Mouse (Mus musculus) frontal cortex, adult (tissue): ENCODE results near the gene Rgs19.

ENCODE experiments used
- ATAC-seq: cut with Nextera tagmentation; 2 replicates; pipeline ENCODE4 v1.9.2; 2017; ENCODE audit warnings: mild to moderate bottlenecking, moderate library complexity, mixed read lengths; ENCODE audit not compliant: low TSS enrichment

The Rgs19 gene

DNA sequence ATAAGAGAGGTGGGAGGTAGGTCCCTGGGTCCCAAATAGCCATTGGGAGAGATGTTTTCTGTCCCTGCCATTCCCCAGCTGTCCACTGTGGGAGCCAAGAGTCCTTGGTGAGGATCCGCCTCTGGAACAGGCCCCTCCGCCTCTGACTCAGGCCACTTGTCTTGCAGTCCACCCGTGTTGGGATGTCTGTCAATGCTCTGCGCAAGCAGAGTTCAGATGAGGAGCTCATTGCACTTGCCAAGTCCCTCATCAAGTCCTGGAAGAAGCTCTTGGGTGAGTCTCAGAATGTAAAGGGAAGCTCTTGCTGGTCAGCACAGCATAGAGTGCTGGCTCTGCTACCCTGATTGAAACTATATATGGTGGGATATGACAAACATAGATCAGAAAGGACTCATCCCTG lies 10.4 kb downstream of the Rgs19 start:
- no peak for ATAC-seq

DNA sequence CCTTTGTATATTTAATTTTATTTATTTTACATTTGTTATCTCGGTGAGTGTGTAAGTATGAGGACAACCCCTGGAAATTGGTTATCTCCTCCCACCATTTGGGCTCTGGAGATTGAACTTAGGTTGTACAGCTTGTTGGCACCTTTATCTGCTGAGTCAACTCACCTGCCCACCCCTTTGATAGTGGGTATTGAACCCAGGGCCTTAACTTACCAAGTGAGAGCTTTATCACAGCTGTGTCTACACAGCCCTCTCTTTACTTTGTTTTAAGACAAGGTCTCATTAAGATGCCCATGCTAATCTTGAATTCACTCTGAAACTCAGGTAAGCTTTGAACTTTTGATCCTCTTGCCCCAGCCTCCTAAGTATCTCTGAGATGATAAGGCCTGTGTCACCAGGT lies 11.8 kb downstream of the Rgs19 start:
- ATAC-seq = no peak

DNA sequence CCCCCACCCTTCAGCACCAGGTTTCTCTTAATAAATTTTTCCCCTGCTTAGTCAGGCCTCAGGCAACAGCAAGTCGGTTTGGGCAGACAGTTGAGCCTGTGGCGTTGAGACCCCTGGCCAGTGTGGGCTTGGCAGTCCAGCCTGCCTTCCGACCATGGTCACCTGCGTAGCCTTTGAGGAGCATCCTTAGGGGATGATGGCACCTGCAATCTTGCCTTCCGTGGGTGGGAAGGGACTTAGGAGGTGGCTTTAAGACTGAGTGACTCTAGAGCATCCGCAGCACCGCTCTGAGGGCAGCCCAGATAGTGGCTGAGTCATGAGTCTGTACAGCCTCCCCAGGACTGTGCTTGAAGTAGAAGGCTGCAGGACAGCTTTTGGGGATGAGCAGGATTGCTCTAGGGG lies 13.1 kb downstream of the Rgs19 start:
- peak; percentile 42 for ATAC-seq

DNA sequence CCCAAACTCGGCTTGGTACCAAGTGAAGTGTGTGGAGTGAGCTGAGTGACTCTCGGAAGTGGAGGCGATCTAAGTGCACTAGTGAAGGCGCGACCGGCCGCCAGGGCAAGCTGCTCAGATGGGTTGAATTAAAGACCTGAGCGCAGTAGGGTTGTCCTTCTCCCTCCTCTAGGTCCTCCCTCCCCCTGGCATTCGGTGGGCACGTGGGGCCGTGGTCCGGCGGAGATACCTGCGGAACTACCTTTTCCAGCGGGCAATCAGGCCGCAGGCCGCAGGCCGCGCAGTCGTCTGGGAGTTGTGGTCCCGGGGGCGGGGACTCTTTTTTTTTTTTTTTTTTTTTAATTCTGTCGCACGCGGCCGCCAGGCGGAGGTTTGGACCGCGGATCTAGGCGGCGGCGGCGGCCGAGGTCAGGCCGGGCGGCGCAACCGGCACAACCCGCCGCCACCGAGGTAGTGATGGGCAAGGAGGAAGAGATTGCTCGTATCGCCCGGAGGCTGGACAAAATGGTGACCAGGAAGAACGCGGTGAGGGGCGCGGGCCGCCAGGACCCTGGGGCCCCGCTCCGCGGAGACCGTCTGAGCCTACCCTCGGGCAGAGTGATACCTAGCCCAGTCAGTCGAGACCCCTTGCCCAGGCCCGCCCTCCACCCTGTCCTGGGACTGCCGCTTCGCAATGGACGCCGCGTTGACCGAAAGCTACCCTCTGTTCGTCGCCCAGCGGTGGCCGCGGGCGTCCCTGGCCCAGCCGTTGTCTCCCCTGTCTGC lies 13.6 kb downstream of the Rgs19 start, which contains the start of gene Tcea2:
TSS of gene Tcea2 (plus strand) at position 360 of the 765 bp plus-strand sequence.
- peak; percentile 35 for ATAC-seq

DNA sequence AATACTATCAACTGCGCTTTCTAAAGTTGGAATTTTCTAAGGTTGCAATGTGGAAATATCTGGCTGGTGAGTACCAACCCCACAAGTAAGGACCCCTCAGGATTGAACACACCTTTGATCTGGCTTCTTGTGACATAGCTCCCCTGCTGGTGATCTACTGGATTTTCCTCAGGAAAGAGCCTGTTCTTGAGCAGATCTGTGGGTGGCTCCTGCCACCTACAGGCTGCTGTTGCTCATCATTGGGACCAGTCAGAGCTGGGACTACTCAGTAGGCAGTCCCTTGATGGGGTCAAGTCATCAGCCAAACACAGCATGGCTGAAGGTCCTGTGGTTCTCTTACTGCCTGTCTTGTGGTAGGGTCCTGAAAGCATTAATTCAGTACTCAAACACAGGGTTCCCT lies 15.0 kb downstream of the Rgs19 start:
- ATAC-seq = peak; percentile 72

DNA sequence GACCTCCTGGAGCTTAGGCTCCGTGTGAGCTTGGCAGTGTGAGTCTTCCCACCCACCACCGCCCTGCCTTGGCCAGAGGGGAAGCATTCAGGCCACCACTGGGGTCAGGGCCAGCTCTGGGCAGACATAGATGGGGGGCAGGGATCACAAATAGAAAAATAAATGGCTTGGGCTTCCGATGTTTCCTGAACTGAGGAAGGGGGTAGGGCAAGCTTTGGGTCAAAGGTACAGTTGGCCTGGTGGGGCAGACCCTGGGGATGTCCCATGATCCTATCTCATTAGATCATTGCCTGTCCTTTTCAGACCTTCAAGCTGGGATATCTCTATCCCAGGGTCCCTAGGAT lies 16.1 kb downstream of the Rgs19 start:
- ATAC-seq = no peak

DNA sequence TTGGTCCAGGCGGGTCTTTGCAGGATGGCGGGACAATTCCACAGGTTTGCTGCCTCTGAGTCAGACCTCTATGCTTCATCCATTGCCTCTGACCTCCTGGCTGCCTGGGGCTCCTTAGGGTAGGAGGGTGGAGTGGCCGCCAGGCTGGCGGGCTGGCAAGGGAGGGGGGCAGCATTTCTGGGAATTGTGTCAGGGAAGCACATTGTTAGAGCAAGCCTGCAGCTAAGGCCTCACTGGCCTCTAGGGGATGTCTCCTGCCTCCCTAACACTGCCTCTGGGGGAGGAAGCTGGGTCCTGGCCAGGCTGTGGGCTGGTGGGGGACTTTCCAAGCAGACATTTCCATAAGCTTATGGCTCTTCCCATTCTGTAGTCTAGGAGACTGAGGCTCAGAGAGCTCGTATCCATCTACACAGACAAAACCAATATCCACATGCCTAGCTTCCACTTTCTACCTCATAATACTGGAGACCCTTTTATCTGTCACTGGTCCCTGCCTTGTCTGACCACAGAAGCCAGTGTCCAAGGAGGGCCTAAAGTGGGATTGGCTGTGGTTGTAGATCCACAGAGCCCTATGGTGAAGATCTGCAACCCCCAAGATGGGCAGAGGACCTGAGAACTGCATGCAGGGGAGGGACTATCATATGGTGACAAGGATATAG lies 16.6 kb downstream of the Rgs19 start:
- ATAC-seq = peak; percentile 14; the same call in 1 of the 2 replicates

DNA sequence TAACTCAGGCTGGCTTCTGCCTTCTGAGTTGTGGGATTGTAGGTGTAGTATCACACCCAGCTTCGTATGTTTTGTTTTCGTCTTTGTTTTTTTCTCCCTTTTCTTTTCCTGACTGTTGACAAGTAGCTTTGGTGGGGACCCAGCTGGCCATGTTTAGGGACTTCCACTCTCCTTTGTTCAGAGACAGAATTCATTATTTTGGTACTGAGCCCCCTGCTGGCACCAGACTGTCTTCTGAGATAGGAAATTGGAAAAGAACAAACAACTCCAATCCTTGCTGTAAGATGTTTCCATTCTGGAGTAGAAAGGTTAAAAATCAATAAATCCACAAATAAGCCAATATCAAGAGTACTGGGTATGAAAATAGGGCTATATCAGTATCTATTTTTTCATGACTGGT lies 17.4 kb downstream of the Rgs19 start:
- ATAC-seq = no peak

DNA sequence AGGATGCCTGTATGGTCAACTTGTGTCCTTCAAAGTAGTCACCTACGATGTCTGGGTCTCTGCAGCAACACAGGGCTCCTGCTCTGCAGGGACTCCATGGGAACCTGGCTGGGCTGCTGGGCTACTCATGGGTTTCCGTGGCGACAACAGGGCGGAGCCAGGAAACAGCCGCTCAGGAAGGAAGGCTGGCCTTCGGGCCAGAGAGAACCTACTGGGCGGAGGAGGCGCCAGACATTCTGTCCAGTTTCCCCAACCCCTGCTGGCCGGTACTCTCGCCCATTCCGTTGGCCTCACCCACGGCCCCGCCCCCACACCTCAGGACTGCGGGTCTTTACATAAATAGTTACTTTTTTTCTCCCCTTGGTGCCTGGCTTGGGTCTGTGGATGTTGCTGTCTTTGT lies 18.3 kb downstream of the Rgs19 start:
- no peak for ATAC-seq

DNA sequence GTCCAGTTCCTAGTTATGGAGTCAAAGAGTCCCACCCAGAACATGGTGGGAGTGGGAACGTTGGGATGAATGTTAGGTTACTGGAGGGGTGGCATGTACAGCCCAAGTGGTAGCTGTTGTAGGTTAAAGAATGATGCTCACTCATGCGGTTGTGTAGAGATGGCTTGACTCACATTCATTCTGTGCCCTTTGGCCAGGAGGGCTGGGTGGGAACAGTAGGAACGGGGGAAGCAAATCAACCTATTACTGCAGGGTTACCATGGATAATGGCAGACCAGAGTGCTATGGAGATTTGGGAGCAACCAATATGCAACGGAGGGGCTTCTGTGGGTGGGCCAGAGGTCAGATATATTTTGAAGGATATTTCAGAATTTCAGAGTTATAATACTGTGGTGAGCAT lies 18.8 kb downstream of the Rgs19 start:
- ATAC-seq = no peak

DNA sequence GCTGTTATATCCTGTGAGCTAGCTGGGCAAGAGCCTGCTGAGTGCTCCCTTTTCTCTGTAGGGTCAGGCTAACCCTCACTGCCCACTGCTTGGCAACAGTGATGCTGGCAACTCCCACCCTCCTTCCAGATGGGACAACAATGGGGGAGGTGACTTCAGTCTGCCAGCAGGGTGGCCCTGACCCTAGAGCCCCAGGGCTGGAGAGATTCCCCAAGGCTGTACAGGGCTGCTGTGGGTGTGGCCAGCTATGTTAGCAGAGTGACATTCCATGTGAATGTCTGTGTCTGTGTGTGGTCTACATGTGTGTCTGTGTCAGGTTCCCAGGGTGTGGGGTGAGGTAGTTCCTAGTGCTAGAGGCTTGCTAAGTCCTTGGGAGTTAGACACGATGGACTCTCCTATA lies 20.3 kb downstream of the Rgs19 start:
- ATAC-seq = no peak

DNA sequence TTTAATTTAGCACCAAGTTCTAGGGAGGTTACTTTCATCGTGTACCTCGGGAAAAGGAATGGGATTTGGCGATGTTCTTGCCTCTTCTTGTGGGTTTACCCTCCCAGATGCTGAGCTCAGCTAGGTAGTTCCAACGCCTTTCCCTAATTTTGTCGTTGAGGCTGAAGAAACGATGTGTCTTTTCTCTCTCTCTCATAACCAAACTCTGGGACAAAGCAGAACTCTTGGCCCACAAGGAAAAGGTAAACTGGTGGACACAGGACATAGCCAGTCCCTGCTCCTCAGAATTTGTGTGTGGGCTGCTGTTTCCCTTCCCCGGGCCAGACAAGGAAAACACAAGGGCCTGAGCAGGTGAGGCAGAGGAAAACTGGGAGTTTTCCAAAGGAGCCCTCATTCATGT lies 21.8 kb downstream of the Rgs19 start:
- no peak for ATAC-seq

DNA sequence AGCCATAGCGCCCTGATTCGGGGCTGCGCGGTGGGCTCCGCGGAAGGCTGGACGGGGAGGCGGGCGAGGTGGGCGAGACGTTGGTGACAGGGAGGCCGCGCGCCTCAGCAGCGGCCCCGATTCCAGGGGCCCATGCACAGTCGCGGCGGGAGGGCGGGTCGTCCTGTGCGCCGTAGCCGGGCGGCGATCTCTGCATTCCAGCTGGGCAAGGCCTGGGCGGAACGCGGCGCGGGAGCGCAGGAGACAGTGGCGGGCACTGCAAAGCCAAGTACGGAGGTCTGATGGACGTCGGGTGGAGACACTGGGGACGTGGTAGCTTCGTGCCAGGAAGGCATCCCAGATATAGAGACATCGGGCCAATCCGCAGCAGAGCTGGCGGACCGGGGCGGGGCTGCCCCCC lies 22.5 kb downstream of the Rgs19 start, which contains the start of gene Sox18:
TSS of gene Sox18 (minus strand) at position 315 of the 400 bp plus-strand sequence.
- peak; percentile 39; the same call in 1 of the 2 replicates for ATAC-seq

DNA sequence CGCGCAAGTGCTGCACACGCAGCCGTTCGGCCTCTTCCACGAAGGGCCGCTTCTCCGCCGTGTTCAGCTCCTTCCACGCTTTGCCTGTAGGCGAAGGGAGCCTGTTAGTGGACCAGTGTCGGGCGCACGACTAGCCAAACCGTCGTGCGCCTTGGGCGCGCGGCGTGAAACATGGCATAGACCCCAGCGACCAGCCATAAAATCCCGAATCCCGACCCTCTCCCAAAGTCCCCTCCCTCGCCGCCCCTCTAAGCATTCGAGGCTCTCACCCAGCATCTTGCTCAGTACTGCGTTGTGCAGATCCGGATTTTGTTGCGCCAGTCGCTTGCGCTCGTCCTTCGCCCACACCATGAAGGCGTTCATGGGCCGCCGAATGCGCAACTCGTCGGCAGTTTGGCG lies 22.9 kb downstream of the Rgs19 start:
- ATAC-seq = 0 out of 2 replicates have a peak, but pooled peaks have one; percentile 48

DNA sequence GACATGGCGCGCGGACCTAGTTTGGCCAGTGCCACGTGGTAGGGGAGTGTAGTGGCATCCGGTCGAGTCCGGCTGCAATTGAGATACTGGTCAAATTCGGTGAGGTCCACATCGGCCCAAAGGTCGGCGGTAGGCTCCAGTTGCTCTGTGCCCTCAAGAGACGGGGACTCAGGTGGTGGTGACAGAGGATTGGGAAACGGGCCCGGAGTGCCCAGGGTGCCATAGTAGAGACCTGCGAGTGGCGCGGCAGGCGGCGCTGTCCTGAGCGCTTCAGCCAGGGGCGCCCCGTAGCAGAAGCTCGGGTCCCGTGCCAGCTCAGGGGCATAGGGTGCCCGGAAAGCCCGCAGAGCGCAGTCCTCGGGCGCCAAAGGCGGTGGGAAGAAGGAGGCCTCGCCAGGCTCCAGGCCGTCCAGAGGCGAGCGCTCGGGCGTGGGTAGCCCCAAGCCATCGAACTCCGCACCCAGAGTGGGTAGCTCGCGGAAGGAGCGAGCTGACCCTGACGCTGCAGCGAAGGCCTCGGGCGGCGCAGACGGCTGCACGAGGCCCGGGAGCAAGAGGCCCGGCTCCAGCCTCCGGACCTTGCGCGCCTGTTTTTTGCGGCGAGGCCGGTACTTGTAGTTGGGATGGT lies 23.4 kb downstream of the Rgs19 start:
- no peak for ATAC-seq

DNA sequence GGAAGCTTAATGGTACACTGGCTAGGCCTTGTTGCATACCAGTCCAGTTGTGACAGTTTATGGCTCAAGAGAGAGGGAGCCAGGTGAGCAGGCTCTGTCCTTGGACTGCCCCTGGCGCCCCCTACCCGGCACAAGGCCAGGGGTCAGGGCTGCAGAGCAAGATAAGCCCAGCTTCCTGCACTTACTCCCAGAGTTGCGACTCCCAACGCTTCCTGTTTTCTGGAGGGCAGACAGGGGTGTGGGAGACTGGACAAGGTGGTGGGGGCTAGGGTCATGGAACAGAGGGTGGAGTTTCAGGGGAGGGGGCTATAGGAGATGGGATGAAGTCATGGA lies 30.5 kb downstream of the Rgs19 start:
- no peak for ATAC-seq

DNA sequence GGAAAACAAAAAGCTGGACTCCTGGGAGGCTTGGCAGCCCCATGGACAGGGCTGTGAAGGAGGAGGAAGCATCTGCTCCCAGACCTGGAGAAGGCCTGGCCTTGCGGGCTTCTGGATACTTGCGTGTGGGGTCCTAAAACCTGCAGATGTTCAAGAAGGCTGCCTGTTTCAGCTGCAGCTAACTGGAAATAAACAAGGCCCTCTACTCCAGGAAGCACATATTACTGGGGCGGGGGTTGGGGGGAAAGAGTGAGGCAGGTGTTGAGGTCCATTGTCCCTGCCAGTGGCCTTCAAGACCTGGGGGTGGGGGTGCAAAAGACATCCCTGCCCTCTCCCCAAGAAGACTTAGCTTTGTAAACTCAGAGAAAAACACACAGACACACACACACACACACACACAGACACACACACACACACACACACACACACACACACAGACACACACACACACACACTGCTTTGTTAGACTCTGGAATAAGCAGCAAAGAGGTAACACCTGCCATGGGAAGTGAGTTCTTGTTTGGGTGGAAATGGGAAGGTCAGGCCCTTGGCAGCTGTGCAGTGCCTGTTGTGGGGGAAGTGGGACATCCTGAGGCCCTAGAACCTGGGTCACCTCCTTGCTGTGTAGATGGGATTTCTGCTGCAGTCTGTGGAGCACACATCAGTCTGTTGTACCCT lies 31.0 kb downstream of the Rgs19 start:
- no peak for ATAC-seq

DNA sequence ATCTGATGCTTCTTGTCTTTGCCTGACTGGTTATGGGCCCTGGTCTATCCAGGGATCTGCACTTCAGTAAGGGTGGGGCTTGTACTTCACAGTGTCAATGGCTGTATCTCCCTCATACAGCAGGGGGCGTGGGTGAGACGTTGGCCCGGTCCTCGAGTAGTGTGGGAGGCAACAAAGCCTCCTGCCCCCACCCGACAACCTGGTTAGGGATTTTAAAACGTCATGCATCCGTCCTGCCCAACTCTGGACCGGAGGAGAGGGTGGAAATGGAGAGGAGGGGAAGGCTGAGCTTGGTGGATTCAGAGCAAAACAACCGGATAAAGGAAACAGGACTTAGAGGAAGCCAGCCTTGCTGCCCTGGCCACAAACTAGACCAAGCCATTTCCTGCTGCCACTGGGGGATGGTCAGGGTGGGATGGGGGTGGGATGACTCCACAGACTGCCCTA lies 34.1 kb downstream of the Rgs19 start:
- ATAC-seq = peak; percentile 77

DNA sequence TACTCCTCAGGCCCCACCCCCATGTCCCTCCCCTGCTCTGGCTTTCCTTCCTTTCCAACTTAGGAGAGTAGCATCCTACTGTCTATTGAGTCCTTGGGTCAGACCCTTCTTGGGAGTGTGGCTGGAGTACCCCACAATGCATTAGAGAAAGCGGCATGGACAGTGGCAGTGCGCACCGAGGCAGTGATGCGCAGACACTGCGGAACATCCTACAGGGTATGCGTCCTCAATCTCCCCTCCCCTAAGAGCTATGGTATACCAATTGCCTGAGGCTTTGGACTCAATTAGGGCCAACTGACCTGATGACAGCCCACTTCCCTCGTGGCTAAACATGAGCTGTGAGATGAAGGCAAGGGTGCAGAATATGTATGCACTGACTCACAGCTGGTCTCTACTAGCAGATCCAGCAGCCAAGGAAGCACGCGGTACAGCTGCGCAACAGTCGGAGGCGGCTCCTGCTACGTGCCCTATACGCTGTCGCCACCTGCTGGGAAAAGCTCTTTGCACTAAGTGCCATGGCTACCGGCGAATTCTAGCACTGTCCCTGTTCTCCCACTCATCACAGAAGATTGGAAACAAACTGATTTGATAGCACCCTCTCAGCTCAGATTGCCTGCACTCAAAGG lies 34.7 kb downstream of the Rgs19 start:
- peak; percentile 73 for ATAC-seq

DNA sequence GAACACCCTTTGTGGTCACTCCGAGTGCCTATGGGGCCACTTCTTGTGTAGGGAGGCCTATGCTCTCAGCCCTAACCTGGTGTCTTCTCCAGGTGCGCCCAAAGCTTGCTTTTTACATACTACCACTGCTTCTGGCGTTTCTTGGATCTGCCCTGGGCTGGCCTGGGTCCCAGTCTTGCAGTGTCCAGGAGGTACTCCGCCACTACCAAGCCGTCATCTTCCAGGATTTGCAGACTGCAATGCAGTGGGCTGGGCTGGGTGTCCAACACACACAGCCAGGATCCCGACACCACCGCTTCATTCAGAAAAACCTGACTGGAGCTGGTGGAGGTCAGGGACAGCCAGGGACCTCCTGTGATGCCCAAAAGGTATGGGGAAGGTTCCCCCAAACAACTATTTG lies 35.2 kb downstream of the Rgs19 start:
- ATAC-seq = no peak

DNA sequence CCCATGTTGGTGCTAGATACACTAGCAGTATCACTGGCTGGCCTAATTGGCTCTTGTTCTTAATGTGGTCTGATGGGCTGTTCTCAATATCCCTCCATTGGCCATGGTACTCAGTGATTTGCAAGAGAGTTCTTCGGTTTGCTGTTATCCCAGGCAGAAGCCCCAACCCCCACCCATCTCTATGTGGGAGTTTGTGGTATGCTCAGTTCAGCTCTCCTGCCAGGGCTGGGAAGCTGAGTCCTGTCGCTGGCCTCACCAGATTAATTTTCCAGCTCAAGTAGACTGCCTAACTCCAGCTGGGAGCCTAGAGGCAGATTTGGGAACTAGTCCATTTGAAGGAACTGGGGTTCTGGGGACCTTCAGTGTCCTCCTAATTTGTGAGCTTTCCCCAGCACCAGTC lies 36.3 kb downstream of the Rgs19 start:
- no peak for ATAC-seq

DNA sequence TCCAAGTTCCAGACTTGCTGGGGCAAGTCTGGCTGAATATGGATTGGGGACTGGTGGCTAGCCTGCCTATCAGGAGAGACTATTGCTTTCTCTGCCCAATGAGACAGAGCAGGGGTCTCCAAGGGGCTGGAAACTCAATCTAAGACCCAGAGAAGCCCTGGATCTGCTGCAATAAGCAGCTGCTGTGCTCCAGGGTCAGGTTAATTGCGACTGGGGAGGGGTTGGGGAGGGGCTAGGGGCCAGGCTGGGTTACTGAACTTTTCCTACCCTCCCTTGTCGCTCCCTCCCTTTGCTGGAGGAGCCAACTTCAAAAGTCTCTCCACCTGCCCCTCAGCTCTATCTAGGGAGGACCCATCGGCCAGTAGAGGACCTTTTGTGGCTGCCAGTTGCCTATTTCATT lies 37.0 kb downstream of the Rgs19 start, which contains the start of gene Gm29797:
TSS of gene Gm29797 (plus strand) at position 301 of the 400 bp plus-strand sequence.
- no peak for ATAC-seq
